Mouse (Mus musculus) E14TG2a.4 (cell line): Measurements from ENCODE around the gene Tpp1.

ENCODE experiments used
- CTCF ChIP-seq: conservative IDR thresholded peaks from 2 replicates; pipeline ENCODE4 v1.5.1; 2014; ENCODE audit warnings: low read length
- NANOG ChIP-seq: IDR thresholded peaks from 2 replicates; pipeline ENCODE4 v1.6.1; 2014; ENCODE audit warnings: borderline replicate concordance, low read length, mixed read lengths
- POU5F1 ChIP-seq: IDR thresholded peaks from 2 replicates; pipeline ENCODE4 v1.6.1; 2014; ENCODE audit warnings: low read length, borderline replicate concordance

GRCm38 (mm10) chr7:105751491-105752433, at the start of gene Tpp1:
- TF ChIP-seq CTCF (no peak), POU5F1 (no peak), NANOG (no peak)
